Mouse (Mus musculus) adrenal gland, adult (tissue): Measurements from ENCODE around the gene Rras.

Source experiments
- DNase-seq, 2 experiments: peaks; one replicate each; pipeline ENCODE4 v3.0.0; 2022 to 2023; ENCODE audit warnings: low spot score in 1 of 2; ENCODE audit not compliant: inconsistent age in 2 of 2

Rras gene

DNA sequence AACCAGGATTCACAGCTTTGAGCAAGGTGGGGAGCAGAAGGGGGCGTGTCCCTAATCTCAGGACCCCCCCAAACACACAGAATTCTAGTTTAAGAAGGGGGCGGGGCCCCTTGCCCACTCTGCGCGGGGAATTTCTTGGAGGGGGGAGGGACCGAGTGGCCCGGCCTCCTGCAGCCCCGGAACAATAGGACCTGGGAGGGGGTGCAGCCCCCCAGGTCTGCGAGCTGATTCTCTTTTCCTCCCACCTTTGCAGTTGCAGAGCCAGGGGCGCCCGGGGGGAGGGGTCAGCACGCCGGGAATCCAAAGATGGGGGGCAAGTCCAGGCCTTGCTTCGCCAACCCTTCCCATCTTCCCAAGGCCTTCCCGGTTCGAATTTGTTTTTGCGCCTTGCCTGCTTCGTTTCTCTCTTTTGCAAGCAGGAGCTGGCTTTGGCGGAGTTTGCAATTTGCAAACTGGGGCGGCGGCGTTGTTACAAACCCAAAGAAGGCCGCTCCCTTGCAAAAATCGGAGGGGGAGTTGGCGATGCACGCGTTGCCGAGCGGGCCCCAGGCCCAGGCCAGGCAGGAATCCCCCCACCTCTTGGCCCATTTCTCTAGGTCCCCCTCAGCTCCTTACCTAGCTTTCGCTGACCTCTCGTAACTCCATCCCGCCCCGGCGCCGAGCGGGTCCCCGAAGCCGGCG, 34.6 kb downstream of the Rras start:
- DNase-seq: peak; percentile 66 to 87

DNA sequence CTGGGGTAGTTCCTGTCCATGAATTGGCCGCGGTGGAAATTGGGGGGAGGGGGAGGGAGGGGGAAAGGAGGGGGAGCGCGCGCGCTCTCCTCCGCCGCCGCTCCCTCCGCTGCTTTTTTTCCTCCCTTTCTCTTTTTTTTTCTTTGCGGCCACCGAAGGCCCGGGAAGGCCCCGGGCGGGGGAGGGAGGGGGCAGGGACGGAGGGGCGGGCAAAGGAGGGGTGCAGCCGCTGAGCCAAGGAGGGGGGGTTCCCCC, 35.0 kb downstream of the Rras start, which contains the start of gene Prr12:
Gene Prr12 (minus strand): TSS at position 20 of the 255 bp plus-strand sequence.
- no peak for DNase-seq

DNA sequence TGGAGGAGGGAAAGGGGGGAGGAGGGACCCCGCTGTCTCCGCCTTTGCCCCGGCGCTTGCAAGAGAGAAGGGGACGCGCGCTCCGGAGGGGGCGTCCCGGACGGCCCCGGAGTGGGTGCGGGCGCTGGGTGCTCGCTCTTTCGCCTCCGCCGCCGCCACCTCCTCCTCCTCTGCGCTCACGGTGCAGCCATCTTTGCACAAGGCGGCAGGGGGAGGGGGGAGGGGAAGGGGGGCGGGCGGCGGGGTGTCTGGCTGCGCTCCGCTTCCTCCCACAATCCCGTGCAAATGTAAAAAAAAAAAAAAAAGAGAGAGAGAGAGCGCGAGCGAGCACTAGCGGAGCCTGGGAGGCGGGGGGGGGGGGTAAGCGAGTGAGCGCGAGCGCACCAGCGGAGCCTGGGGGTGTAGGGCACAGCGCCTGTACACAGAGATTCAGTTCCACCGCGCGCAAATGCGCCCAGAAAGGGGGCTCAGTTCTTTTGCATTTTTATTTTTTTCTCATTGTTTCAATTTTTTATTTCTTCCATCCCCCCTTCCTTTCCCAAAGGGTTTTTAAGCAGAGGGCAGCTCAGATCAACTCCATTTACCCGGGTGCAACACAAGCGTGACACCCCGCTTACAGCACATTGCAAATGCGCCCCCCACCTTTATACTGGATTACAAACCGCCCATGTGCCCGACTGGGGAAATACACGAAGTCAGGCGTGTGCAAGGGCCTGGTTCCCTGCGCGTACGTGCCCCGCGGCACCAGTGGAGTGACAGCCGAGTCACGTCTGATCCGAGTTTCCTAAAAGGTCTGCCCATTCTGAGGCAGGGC, 35.6 kb downstream of the Rras start:
- DNase-seq: peak; percentile 90 to 95

DNA sequence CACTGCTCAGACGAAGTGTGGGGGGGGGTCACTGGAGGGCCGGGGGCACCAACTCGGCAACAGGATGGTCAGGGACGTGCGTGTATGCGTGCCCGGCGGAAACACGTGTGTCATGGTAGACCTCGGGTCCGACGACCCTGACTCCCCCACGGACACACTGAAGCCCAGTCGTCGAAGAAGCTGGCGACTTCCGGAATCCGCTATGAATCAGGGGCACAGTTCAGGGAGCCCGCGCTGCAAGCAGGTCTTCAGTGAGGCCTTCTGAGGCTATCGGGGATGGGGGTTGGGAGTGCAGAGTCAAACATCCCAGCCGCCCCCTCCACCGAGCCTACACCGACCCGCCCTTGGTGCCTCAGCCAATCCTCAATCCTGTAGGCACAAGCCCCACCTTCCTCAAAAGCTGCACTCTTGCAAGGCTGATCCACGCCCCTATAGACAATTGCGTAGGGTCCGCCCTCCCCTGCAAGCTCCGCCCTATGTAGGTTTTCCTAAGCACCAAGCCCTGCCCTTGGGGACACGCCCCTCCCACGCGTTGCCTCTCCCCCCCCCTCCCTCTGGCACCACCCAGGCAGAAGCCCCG, 36.3 kb downstream of the Rras start:
- DNase-seq: peak; percentile 98

DNA sequence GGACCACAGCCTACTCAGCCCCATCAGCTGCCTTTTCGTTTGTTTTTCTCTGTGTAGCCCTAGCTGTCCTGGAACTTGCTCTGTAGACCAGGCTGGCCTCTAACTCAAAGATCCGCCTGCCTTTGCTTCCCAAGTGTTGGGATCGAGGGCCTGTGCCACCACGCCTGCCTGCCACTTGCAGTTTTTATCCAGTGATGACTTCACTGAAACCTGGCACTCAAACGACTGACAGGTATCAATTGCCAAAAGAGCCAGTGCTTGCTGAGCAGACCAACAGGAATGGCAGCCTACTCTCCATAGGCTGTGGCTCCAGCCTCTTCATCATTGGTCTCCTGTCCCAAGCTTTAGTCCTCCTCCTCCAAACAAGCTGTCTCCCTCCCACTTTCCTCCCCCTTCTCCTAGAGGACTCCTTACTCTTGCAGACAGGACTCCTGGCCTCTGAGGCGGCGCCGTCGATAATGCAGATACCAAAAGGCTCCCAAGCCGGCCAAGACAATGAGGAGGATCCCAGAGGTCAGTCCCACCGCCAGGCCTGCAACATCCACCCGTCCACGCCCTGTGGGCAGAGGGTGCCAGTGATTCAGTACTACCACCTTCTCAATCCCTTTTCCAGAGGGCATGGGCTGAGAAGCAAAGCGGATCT, 38.7 kb downstream of the Rras start:
- peak in 1 of 2 experiments; percentile 50 for DNase-seq

DNA sequence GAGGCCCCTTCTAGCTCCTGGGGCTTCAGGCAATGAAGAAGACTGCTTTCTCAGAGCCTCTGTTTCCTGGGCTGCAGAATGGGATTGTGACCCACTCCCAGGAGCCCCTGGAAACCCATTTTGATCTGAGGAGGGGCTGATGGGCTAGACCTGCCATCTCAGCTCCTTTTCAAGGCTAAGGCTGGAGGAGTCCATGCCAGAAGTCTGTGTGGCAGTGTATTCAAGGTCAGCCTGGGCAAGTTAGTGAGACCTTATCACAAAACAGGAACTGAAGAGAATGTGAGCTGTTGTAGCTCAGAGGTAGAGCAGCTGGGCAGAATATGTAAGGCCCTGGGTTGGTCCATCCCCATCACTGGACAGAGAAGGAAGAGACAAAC, 39.2 kb downstream of the Rras start:
- peak; percentile 31 to 65 for DNase-seq

DNA sequence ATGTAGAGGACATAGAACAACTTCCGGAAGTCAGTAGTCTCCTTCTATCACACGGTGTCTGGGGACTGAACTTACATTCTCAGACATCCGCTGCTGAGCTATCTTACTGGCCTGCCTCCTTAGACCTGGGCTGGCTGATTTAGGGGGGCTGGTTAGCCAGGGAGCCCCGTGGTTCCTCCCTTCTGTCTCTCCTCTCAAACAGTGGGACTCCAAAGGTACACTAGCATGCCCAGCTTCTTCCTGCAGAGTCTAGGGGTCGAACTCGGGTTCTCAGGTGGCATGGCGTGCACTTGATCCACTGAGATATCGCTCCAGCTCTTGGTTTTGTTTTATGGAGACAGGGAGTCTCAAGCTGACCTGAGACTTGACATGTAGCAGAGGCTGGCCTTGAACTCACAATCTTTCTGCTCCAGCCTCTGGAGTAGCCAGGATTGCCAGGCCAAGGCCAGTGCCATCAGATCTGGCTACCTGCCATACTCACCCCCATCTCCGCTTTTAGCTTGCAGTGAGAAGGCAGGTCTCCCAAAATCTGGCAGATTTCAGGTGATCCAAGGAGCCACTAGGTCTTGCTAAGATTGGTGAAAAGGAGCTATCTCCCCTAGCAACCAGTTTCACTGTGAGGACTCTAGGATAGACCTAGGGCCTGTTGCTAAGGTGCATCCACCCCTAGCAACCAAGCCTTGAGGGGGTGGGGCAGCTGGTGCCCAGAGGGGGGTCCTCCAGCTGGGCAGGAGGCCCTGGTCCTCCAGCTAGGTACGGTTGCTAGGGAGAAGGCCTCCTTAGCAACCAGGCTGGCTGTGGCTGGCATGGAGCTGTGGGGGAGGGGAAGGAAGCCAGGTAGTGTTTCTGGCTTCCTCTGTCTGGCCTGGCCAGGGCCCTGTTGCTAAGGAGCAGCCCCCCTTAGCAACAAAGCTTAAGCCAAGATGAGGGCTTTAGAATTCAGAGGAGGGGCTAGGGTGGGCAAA, 41.1 kb downstream of the Rras start:
- DNase-seq: peak; percentile 59 to 71

DNA sequence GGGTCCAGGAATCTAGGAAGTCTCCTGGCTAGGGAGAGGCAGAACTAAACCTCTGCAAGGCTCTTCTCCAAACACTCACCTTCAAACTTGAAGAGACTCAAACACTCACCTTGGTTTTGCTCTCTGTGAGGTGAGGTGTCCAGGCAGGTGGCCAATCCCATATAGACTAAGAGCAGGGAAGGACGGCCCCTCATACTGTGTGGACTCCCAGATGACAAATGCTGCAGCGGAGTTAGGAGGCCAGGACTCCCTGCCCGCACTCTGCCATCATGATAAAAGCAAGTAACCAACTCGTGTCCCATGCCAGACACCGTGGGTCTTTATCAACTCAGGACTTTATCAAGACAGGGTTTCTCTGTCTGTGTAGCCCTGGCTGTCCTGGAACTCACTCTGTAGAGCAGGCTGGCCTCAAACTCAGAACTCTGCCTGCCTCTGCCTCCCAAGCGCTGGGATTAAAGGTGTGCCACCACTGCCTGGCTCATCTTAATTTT, 42.9 kb downstream of the Rras start:
- no peak for DNase-seq

DNA sequence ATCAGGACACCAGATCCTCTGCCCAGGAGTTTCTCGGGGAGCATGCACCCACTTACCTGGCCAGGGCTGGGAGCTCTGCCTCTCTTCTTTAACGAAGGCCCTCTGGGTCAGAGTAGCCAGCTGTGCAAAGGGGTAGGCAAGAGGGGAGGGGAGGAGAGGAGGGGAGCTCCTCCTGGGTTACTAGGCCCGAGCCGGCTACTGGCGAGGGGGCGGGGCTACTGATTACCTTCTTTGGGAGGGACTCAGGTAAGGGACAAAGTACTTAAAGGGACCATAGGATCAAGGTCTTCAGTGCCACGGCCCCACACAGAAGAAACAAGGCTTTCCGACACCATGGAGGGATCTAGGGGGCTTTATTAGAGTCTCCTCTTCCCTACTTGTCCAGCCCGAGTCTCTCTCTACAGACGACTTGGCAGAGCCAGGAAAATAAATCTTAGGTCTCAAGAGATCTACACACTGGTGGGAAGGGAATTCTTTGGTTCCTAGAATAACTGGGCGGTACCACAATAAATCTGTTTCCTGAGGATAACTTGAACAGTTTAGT, 43.8 kb downstream of the Rras start:
- peak; percentile 51 to 75 for DNase-seq

DNA sequence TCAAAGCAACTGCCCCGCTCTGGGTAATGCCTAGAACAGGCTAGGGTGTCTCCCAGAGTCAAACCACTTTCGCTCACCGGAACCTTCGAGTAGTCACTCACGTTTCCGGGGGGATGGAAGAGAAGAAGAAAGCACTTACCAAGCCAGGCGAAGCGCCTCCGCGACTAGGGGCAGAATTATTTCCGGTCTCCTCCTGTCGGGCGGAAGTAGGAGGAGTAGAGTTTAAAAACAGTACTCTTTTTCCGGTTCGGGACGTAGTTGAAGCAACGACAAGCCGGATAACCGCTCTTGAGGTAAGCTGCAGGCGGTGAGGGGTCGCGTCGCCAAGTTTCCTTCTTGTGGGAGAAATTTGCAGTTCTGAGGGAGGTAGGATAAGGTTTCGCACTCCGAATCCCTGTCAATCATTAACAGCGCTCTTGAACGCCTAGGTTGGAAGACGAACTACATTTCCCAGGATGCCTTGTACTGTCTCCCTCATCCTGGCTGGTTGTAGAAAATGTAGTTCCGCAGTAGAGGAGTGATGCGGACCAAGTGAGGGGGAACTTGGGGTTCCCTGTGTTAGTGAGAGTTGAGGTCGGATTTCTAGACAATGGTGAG, 44.6 kb downstream of the Rras start, which contains the start of the genes Nosip and Prrg2:
Gene Nosip (plus strand): TSS at position 191 of the 597 bp plus-strand sequence.
Gene Prrg2 (minus strand): TSS at position 439 of the 597 bp plus-strand sequence.
- DNase-seq: peak; percentile 95 to 99

DNA sequence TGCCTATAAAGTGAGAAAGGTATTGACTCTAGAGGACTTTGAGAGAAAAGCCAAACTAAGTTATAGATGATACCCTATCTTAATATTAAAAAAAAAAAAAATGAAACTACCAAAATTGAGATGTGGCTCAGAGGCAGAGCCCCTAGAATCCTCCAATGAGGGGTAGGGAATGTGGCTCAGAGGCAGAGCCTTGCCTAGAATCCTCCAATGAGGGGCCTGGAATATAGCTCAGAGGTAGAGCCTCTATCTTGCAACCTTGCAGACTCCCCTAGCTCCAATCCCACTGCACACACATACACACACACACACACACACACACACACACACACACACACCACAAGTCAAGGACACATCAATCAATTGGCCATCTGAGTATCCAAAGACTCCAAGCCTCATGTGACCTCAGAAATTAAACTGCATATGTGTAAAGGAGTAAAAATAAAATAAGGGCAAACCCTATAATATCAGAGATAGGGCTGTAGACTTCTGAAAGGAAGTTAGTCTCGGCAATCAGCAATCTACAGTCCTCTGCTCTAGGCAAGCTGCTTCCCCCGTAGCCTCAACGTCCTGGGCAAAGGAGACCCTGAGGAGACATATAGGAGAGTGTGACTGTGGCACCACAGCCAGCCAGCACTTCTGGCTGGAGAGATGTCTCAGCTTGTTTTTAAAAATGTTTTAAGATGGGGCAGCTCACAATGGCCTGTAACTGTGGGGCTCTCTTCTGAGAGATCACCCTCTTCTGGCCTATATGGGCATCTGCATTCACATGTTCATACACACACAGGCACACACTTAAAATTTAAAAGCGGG, 49.6 kb downstream of the Rras start:
- DNase-seq: peak in 1 of 2 experiments; percentile 37

DNA sequence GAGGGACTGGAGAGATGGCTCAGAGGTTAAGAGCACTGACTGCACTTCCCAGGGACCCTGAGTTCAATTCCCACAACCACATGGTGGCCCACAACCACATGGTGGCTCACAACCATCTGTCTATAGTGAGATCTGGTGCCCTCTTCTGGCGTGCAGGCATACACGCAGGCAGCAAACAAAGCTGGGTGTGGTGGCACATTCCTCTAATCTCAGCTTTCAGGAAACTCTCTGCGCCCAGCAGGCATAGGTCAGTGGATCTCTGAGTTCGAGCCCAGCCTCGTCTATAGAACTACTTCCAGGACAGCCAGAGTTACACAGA, 50.2 kb downstream of the Rras start:
- peak; percentile 72 to 88 for DNase-seq

DNA sequence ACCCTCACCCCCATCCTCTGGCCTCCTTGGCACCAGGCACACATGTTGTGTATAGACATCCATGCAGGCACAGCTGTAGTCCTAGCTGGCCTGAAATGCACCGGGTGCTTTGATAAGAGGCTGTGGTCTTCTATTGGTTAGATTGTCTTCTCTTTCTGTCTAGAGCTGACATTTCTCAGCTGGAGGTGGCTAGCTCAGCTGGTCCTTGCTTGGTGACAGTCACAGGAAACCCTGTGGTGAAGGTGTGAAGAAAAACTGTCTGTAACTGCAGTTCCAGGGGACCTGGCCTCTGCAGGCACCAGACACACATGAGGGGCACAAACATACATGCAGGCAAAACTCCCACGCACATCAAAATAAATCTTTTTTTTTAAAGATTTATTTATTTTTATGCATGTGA, 51.9 kb downstream of the Rras start:
- no peak for DNase-seq
